ENCODE assay signal across 29 mouse cellular contexts in genomic region chr14:36612860-36613259, GRCm38 (mm10).
A peak's percentile ranks its signal among the peaks of the same experiment; 100 is the strongest.
DNase-seq lines count a peak whose midpoint lies in the region; ATAC-seq and TF ChIP-seq lines count a peak whose summit lies in the region.
"Had no signal": no experiment of that assay in that cellular context is flagged by ENCODE, and none has a peak within 500 bp of the region (broad histone marks: within the 10 kb centered on the region; RNA-seq: fewer than 3 reads in every experiment).

No protein-coding gene starts in this region.

- H3K4me2 ChIP-seq in stomach, embryonic 14.5 days (replicated peaks; ENCODE audit: low read depth, low read length) = no peak overlapping the region
- H3K4me2 ChIP-seq in stomach, postnatal 0 days (replicated peaks; ENCODE audit: low read depth) = no peak overlapping the region
- peak overlapping the region; percentile 23; the same call in 1 of the 2 replicates for H3K4me2 ChIP-seq in liver, embryonic 12.5 days
- H3K4me2 ChIP-seq in liver, postnatal 0 days (ENCODE audit: low read depth, low read length) = no peak overlapping the region
- H3K4me2 ChIP-seq: forebrain, embryonic 15.5 days; heart, embryonic 15.5 days; hindbrain, embryonic 13.5 days; limb, embryonic 12.5 days; midbrain, embryonic 15.5 days had no signal

- 0 out of 2 replicates have a peak, but pooled peaks have one; percentile 49 for ATAC-seq in stomach, embryonic 14.5 days (ENCODE audit: insufficient number of reproducible peaks, insufficient read depth, low FRiP score, low read depth)
- ATAC-seq in stomach, postnatal 0 days (ENCODE audit: low FRiP score, low TSS enrichment) = no peak
- peak; percentile 97 for ATAC-seq in liver, embryonic 12.5 days
- ATAC-seq in liver, postnatal 0 days = peak; percentile 94
- ATAC-seq: forebrain, embryonic 15.5 days; intestine, embryonic 16.5 days; midbrain, embryonic 15.5 days had no signal

- no peak overlapping the region for H3K9ac ChIP-seq in stomach, embryonic 14.5 days (replicated peaks; ENCODE audit: low read depth, low read length)
- H3K9ac ChIP-seq in stomach, postnatal 0 days (ENCODE audit: low read length) = no peak overlapping the region
- no peak overlapping the region for H3K9ac ChIP-seq in liver, embryonic 12.5 days
- H3K9ac ChIP-seq in liver, postnatal 0 days (replicated peaks) = no peak overlapping the region
- H3K9ac ChIP-seq: forebrain, embryonic 15.5 days; heart, embryonic 15.5 days; hindbrain, embryonic 13.5 days; limb, embryonic 12.5 days; midbrain, embryonic 15.5 days had no signal

- H3K9me3 ChIP-seq in stomach, embryonic 14.5 days (ENCODE audit: control insufficient read depth, low read depth, low read length) = no peaks in the 10 kb centered on the region
- no peaks in the 10 kb centered on the region for H3K9me3 ChIP-seq in stomach, postnatal 0 days (ENCODE audit: control insufficient read depth, low read length)
- no peaks in the 10 kb centered on the region for H3K9me3 ChIP-seq in liver, embryonic 12.5 days (replicated peaks)
- no peaks in the 10 kb centered on the region for H3K9me3 ChIP-seq in liver, postnatal 0 days (ENCODE audit: low read length)
- H3K9me3 ChIP-seq: forebrain, embryonic 10.5 days; forebrain, embryonic 15.5 days; heart, embryonic 15.5 days; hindbrain, embryonic 13.5 days; limb, embryonic 12.5 days; midbrain, embryonic 10.5 days; midbrain, embryonic 15.5 days had no signal

- no peaks in the 10 kb centered on the region for H3K27me3 ChIP-seq in stomach, embryonic 14.5 days (ENCODE audit: control insufficient read depth, insufficient read depth, low read length)
- H3K27me3 ChIP-seq in stomach, postnatal 0 days (ENCODE audit: control insufficient read depth, insufficient read depth, low read length) = no peaks in the 10 kb centered on the region
- no peaks in the 10 kb centered on the region for H3K27me3 ChIP-seq in liver, embryonic 12.5 days (replicated peaks)
- H3K27me3 ChIP-seq in liver, postnatal 0 days (ENCODE audit: insufficient read depth, low read length) = no peaks in the 10 kb centered on the region
- H3K27me3 ChIP-seq: forebrain, embryonic 15.5 days; heart, embryonic 15.5 days; hindbrain, embryonic 13.5 days; limb, embryonic 12.5 days; midbrain, embryonic 15.5 days had no signal

- no peak for TF ChIP-seq CTCF in stomach, postnatal 0 days (IDR thresholded peaks at IDR 0.05; ENCODE audit: low read depth)
- no peak for TF ChIP-seq CTCF in liver, postnatal 0 days (IDR thresholded peaks at IDR 0.05; ENCODE audit: low read depth)
- TF ChIP-seq CTCF in lung, adult 2 months (IDR thresholded peaks at IDR 0.05; ENCODE audit: insufficient read depth, low read length) = no peak

- H3K27ac ChIP-seq in stomach, embryonic 14.5 days (ENCODE audit: low read length) = no peak overlapping the region
- no peak overlapping the region for H3K27ac ChIP-seq in stomach, postnatal 0 days (replicated peaks)
- peak overlapping the region; percentile 57 for H3K27ac ChIP-seq in liver, embryonic 12.5 days
- no peak overlapping the region for H3K27ac ChIP-seq in liver, postnatal 0 days (ENCODE audit: low read depth)
- H3K27ac ChIP-seq: forebrain, embryonic 10.5 days; forebrain, embryonic 15.5 days; heart, adult 2 months; heart, embryonic 15.5 days; hindbrain, embryonic 13.5 days; limb, embryonic 12.5 days; macrophage; midbrain, embryonic 10.5 days; midbrain, embryonic 15.5 days had no signal

- H3K4me3 ChIP-seq in stomach, embryonic 14.5 days (ENCODE audit: low read depth, low read length) = no peak overlapping the region
- no peak overlapping the region for H3K4me3 ChIP-seq in stomach, postnatal 0 days (ENCODE audit: low read depth, low read length)
- H3K4me3 ChIP-seq in liver, embryonic 12.5 days = no peak overlapping the region
- no peak overlapping the region for H3K4me3 ChIP-seq in liver, postnatal 0 days (ENCODE audit: low read depth, low read length)
- no peak overlapping the region for H3K4me3 ChIP-seq in lung, adult 2 months (replicated peaks; ENCODE audit: extremely low read depth, low read depth, low read length)
- H3K4me3 ChIP-seq: forebrain, embryonic 10.5 days; forebrain, embryonic 15.5 days; heart, adult 2 months; heart, embryonic 15.5 days; hindbrain, embryonic 13.5 days; limb, embryonic 12.5 days; midbrain, embryonic 10.5 days; midbrain, embryonic 15.5 days had no signal

- 72% methylated on average over 3 of the region's 3 CpGs for WGBS in stomach, embryonic 14.5 days
- WGBS in stomach, postnatal 0 days = 75% methylated on average over 3 of the region's 3 CpGs
- WGBS in liver, embryonic 12.5 days (ENCODE audit: insufficient replicate concordance) = 40% methylated on average over 3 of the region's 3 CpGs
- 63% methylated on average over 3 of the region's 3 CpGs for WGBS in liver, postnatal 0 days (ENCODE audit: insufficient replicate concordance)
- 84% methylated on average over 3 of the region's 3 CpGs for WGBS in lung, adult 2 months

- H3K36me3 ChIP-seq in stomach, embryonic 14.5 days (ENCODE audit: control insufficient read depth, insufficient read depth, low read length) = no peaks in the 10 kb centered on the region
- no peaks in the 10 kb centered on the region for H3K36me3 ChIP-seq in stomach, postnatal 0 days (ENCODE audit: control insufficient read depth, insufficient read depth, low read length)
- H3K36me3 ChIP-seq in liver, embryonic 12.5 days = no peaks in the 10 kb centered on the region
- no peaks in the 10 kb centered on the region for H3K36me3 ChIP-seq in liver, postnatal 0 days (replicated peaks; ENCODE audit: insufficient read depth, low read length)
- H3K36me3 ChIP-seq: forebrain, embryonic 10.5 days; forebrain, embryonic 15.5 days; heart, embryonic 15.5 days; hindbrain, embryonic 13.5 days; limb, embryonic 12.5 days; midbrain, embryonic 10.5 days; midbrain, embryonic 15.5 days had no signal

- TF ChIP-seq EP300 in stomach, postnatal 0 days (optimal IDR thresholded peaks at IDR 0.05) = no peak
- peak; percentile 70 for TF ChIP-seq EP300 in liver, postnatal 0 days (IDR thresholded peaks at IDR 0.05; ENCODE audit: low read depth)

- TF ChIP-seq POLR2A in lung, adult 2 months (IDR thresholded peaks at IDR 0.05; ENCODE audit: borderline replicate concordance, extremely low read depth, low read depth, low read length) = no peak

- DNase-seq in stomach, postnatal 0 days (ENCODE audit: low spot score) = no peak
- no peak for DNase-seq in liver, postnatal 0 days
- DNase-seq in layer of hippocampus, adult 9-10 months (ENCODE audit: low spot score) = no peak
- no peak for DNase-seq in thymus, postnatal 0 days (ENCODE audit: low spot score)
- DNase-seq in lung, adult 2 months = no peak
- DNase-seq: adrenal gland, adult 2 months; B cell, adult 2 months; cerebellum, adult 8-10 months; cerebellum, postnatal 25 days; gastrocnemius, postnatal 36 days; heart, adult 2 months; heart, postnatal 4 days; kidney, adult 9 months; kidney, postnatal 10 days; lung, adult 18-20 months; lung, postnatal 10 days; right cerebral cortex, adult 18-20 months; thymus, postnatal 14 days had no signal

- H3K4me1 ChIP-seq in stomach, embryonic 14.5 days (ENCODE audit: control insufficient read depth, insufficient read depth, low read length) = no peaks in the 10 kb centered on the region
- no peaks in the 10 kb centered on the region for H3K4me1 ChIP-seq in stomach, postnatal 0 days (replicated peaks; ENCODE audit: control insufficient read depth, insufficient read depth)
- H3K4me1 ChIP-seq in liver, embryonic 12.5 days = peaks cover 28% of the 10 kb centered on the region
- no peaks in the 10 kb centered on the region for H3K4me1 ChIP-seq in liver, postnatal 0 days (ENCODE audit: insufficient read depth)
- no peaks in the 10 kb centered on the region for H3K4me1 ChIP-seq in lung, adult 2 months (ENCODE audit: control insufficient read depth, insufficient read depth, low read length)
- H3K4me1 ChIP-seq: forebrain, embryonic 10.5 days; forebrain, embryonic 15.5 days; heart, embryonic 15.5 days; hindbrain, embryonic 13.5 days; limb, embryonic 12.5 days; midbrain, embryonic 10.5 days; midbrain, embryonic 15.5 days had no signal
